Mouse (Mus musculus) heart, embryonic 11.5 days (tissue): ENCODE data around the gene Hydin. TPM values are rescaled to one million over a fixed set of nuclear protein-coding genes. Genes with fewer than 3 reads are reported as not detected.

ENCODE experiments used
- ATAC-seq: fragments of 200-750 bp; cut with Nextera tagmentation; replicated peaks from 2 replicates; pipeline ENCODE4 v1.8.0; 2017; ENCODE audit warnings: moderate library complexity; ENCODE audit not compliant: insufficient number of reproducible peaks, low FRiP score, low TSS enrichment
- H3K27ac ChIP-seq: fragments of 300-500 bp; sonication (generic); 2 replicates; pipeline ENCODE4 v1.5.1; 2014; ENCODE audit warnings: mild to moderate bottlenecking, low read depth, low read length
- H3K27me3 ChIP-seq: fragments of 300-500 bp; sonication (generic); 2 replicates; pipeline ENCODE4 v1.6.1; 2014; ENCODE audit warnings: mild to moderate bottlenecking, low read length, mixed read lengths; ENCODE audit not compliant: control insufficient read depth, insufficient read depth
- H3K36me3 ChIP-seq: fragments of 300-500 bp; sonication (generic); 2 replicates; pipeline ENCODE4 v1.6.1; 2014; ENCODE audit warnings: mild to moderate bottlenecking, low read length, moderate library complexity, mixed read lengths; ENCODE audit not compliant: control insufficient read depth, insufficient read depth
- H3K4me1 ChIP-seq: fragments of 300-500 bp; sonication (generic); 2 replicates; pipeline ENCODE4 v1.6.1; 2014; ENCODE audit warnings: low read length; ENCODE audit not compliant: control insufficient read depth, insufficient read depth
- H3K4me2 ChIP-seq: fragments of 300-500 bp; sonication (generic); 2 replicates; pipeline ENCODE4 v1.6.1; 2014; ENCODE audit warnings: mild to moderate bottlenecking, moderate library complexity
- H3K4me3 ChIP-seq: fragments of 300-500 bp; sonication (generic); 2 replicates; pipeline ENCODE4 v1.5.1; 2014; ENCODE audit warnings: low read depth, low read length
- H3K9ac ChIP-seq: fragments of 300-500 bp; sonication (generic); 2 replicates; pipeline ENCODE4 v1.6.1; 2014; ENCODE audit warnings: mild to moderate bottlenecking, low read depth, low read length, moderate library complexity
- H3K9me3 ChIP-seq: fragments of 300-500 bp; sonication (generic); replicated peaks from 2 replicates; pipeline ENCODE4 v1.6.1; 2016; ENCODE audit warnings: low read length; ENCODE audit not compliant: control insufficient read depth
- WGBS: fragments of 180-500 bp; shearing (Covaris S2); extraction: QIAGEN DNeasy Blood & Tissue Kit; methylation state at CpG from one replicate; pipeline ENCODE4 v1.1.7; 2014; ENCODE audit not compliant: insufficient replicate concordance; 5-methylcytosine and 5-hydroxymethylcytosine counted together
- polyA plus RNA-seq: library from polyadenylated mRNA; unstranded; fragments of >200 nt; fragmentation: Nextera tagmentation; extraction: Ambion mirVana; gene quantifications from 2 replicates; pipeline ENCODE4 v1.2.1, GENCODE M21; 2014

Hydin gene
- polyA plus RNA-seq, 1 experiment from 2014 or later: 0.14 TPM

GRCm38 (mm10) chr8:110431340-110431739 is 164.6 kb downstream of the Hydin start:
- Histone ChIP-seq H3K4me3 (no peak overlapping the region), H3K4me2 (no peak overlapping the region), H3K27me3 (no peaks in the 10 kb centered on the region), H3K9me3 (no peaks in the 10 kb centered on the region), H3K27ac (no peak overlapping the region), H3K9ac (no peak overlapping the region), H3K36me3 (no peaks in the 10 kb centered on the region), H3K4me1 (no peaks in the 10 kb centered on the region)
- ATAC-seq: no peak
- WGBS: 79% methylated on average over 3 of the region's 3 CpGs

GRCm38 (mm10) chr8:110440528-110440927 is 173.8 kb downstream of the Hydin start:
- H3K27ac ChIP-seq: no peak overlapping the region
- H3K4me3 ChIP-seq: no peak overlapping the region
- WGBS: 75% methylated on average over 4 of the region's 4 CpGs
- H3K4me1 ChIP-seq: no peaks in the 10 kb centered on the region
- no peaks in the 10 kb centered on the region for H3K36me3 ChIP-seq
- no peaks in the 10 kb centered on the region for H3K27me3 ChIP-seq
- H3K4me2 ChIP-seq: no peak overlapping the region
- no peaks in the 10 kb centered on the region for H3K9me3 ChIP-seq
- H3K9ac ChIP-seq: no peak overlapping the region
- no peak for ATAC-seq

GRCm38 (mm10) chr8:110444276-110444675 is 177.5 kb downstream of the Hydin start:
- Histone ChIP-seq H3K9me3 (no peaks in the 10 kb centered on the region), H3K4me2 (no peak overlapping the region), H3K4me1 (no peaks in the 10 kb centered on the region), H3K27me3 (no peaks in the 10 kb centered on the region), H3K36me3 (no peaks in the 10 kb centered on the region), H3K27ac (no peak overlapping the region), H3K4me3 (no peak overlapping the region), H3K9ac (no peak overlapping the region)
- no peak for ATAC-seq
- WGBS: 82% methylated on average over 2 of the region's 2 CpGs

- Histone ChIP-seq H3K9me3 (no peaks in the 10 kb centered on the region), H3K4me1 (no peaks in the 10 kb centered on the region), H3K27me3 (no peaks in the 10 kb centered on the region), H3K27ac (no peak overlapping the region), H3K36me3 (no peaks in the 10 kb centered on the region), H3K4me3 (no peak overlapping the region), H3K4me2 (no peak overlapping the region), H3K9ac (no peak overlapping the region)
- WGBS: 80% methylated on average over 6 of the region's 6 CpGs
- ATAC-seq: no peak
Observed at GRCm38 (mm10) chr8:110450463-110450862, 183.7 kb downstream of the Hydin start.

- Histone ChIP-seq H3K27me3 (no peaks in the 10 kb centered on the region), H3K9ac (no peak overlapping the region), H3K4me1 (no peaks in the 10 kb centered on the region), H3K4me3 (no peak overlapping the region), H3K36me3 (no peaks in the 10 kb centered on the region), H3K9me3 (no peaks in the 10 kb centered on the region), H3K4me2 (no peak overlapping the region), H3K27ac (no peak overlapping the region)
- whole genome bisulfite sequencing: 85% methylated on average over 4 of the region's 4 CpGs
- ATAC-seq: no peak
Observed at GRCm38 (mm10) chr8:110454466-110454865, 187.7 kb downstream of the Hydin start.

GRCm38 (mm10) chr8:110457424-110457823 is 190.6 kb downstream of the Hydin start:
- WGBS: 75% methylated on average over 4 of the region's 4 CpGs

GRCm38 (mm10) chr8:110462627-110463208 is 195.9 kb downstream of the Hydin start:
- Histone ChIP-seq H3K9me3 (no peaks in the 10 kb centered on the region), H3K4me3 (no peak overlapping the region), H3K4me1 (no peaks in the 10 kb centered on the region), H3K36me3 (no peaks in the 10 kb centered on the region), H3K4me2 (no peak overlapping the region), H3K27ac (no peak overlapping the region), H3K9ac (no peak overlapping the region), H3K27me3 (no peaks in the 10 kb centered on the region)
- WGBS: 86% methylated on average over 10 of the region's 10 CpGs
- ATAC-seq: no peak

More at GRCm38 (mm10) chr8:110457424-110457823, 190.6 kb downstream of the Hydin start:
- Histone ChIP-seq H3K9me3 (no peaks in the 10 kb centered on the region), H3K9ac (no peak overlapping the region), H3K36me3 (no peaks in the 10 kb centered on the region), H3K4me2 (no peak overlapping the region), H3K4me3 (no peak overlapping the region), H3K4me1 (no peaks in the 10 kb centered on the region), H3K27ac (no peak overlapping the region), H3K27me3 (no peaks in the 10 kb centered on the region)
- ATAC-seq: no peak

GRCm38 (mm10) chr8:110463773-110464460 is 197.1 kb downstream of the Hydin start:
- Histone ChIP-seq H3K27ac (no peak overlapping the region), H3K4me3 (no peak overlapping the region), H3K9ac (no peak overlapping the region), H3K9me3 (no peaks in the 10 kb centered on the region), H3K36me3 (no peaks in the 10 kb centered on the region), H3K27me3 (no peaks in the 10 kb centered on the region), H3K4me2 (no peak overlapping the region), H3K4me1 (no peaks in the 10 kb centered on the region)
- 80% methylated on average over 10 of the region's 10 CpGs for WGBS
- ATAC-seq: no peak

- no peak overlapping the region for H3K9ac ChIP-seq
- no peaks in the 10 kb centered on the region for H3K27me3 ChIP-seq
- ATAC-seq: no peak
- H3K4me3 ChIP-seq: no peak overlapping the region
- WGBS: 78% methylated on average over 9 of the region's 9 CpGs
- H3K36me3 ChIP-seq: no peaks in the 10 kb centered on the region
- no peaks in the 10 kb centered on the region for H3K4me1 ChIP-seq
- H3K27ac ChIP-seq: no peak overlapping the region
- no peaks in the 10 kb centered on the region for H3K9me3 ChIP-seq
- no peak overlapping the region for H3K4me2 ChIP-seq
Observed at GRCm38 (mm10) chr8:110465606-110466005, 198.8 kb downstream of the Hydin start.
